Mouse (Mus musculus) small intestine, adult 2 months (tissue): Measurements from ENCODE around the gene Plin2. TPM values are rescaled to one million over a fixed set of nuclear protein-coding genes. Genes with fewer than 3 reads are reported as not detected.
"Not testable (repeated sequence)": the region's sequence is repeated elsewhere in the genome, so short reads cannot be mapped to it uniquely, and the experiment has no call there.

Experiments
- H3K27ac ChIP-seq: fragments of 200-500 bp; 2 replicates; pipeline ENCODE4 v1.5.1; 2012; ENCODE audit warnings: low read depth, low read length, control low read depth, inconsistent platforms; ENCODE audit not compliant: insufficient read depth
- H3K27me3 ChIP-seq: fragments of 200-500 bp; 2 replicates; pipeline ENCODE4 v1.6.1; 2012; ENCODE audit warnings: mild to moderate bottlenecking, moderate library complexity, low read length, inconsistent platforms; ENCODE audit not compliant: control insufficient read depth, insufficient read depth
- H3K36me3 ChIP-seq: fragments of 200-500 bp; 2 replicates; pipeline ENCODE4 v1.6.1; 2012; ENCODE audit warnings: mild to moderate bottlenecking, low read length, control low read depth, inconsistent platforms; ENCODE audit not compliant: control insufficient read depth, insufficient read depth
- H3K4me1 ChIP-seq: fragments of 200-500 bp; 2 replicates; pipeline ENCODE4 v1.6.1; 2012; ENCODE audit warnings: low read length, inconsistent platforms, mixed read lengths; ENCODE audit not compliant: control insufficient read depth, insufficient read depth, insufficient read length
- H3K4me3 ChIP-seq: fragments of 200-500 bp; 2 replicates; pipeline ENCODE4 v1.5.1; 2012; ENCODE audit warnings: low read depth, mild to moderate bottlenecking, control low read depth, inconsistent platforms, low read length, moderate library complexity
- CTCF ChIP-seq: fragments of 200-500 bp; IDR thresholded peaks from 2 replicates; pipeline ENCODE4 v1.5.1; 2012; ENCODE audit warnings: low read depth, mild to moderate bottlenecking, control low read depth, inconsistent platforms, low read length, moderate library complexity, mixed read lengths; ENCODE audit not compliant: insufficient replicate concordance, insufficient read length; ENCODE audit errors: extremely low read depth
- POLR2A ChIP-seq: fragments of 200-500 bp; IDR thresholded peaks from 2 replicates; pipeline ENCODE4 v1.6.1; 2012; ENCODE audit warnings: low read depth, mild to moderate bottlenecking, control low read depth, inconsistent platforms, low read length, moderate library complexity
- WGBS: fragments of 180-500 bp; shearing (Covaris S2); methylation state at CpG from one replicate; pipeline ENCODE4 v1.1.7; 2018; 5-methylcytosine and 5-hydroxymethylcytosine counted together
- polyA plus RNA-seq: library from polyadenylated mRNA; depleted of rRNA; stranded (reverse); fragments of >200 nt; gene quantifications from 2 replicates; pipeline ENCODE4 v1.2.3, GENCODE M21; 2012

Gene Plin2
- polyA plus RNA-seq, 1 experiment: 119 TPM

- 73% methylated on average over 2 of the region's 2 CpGs for WGBS
- H3K27ac ChIP-seq: no peak overlapping the region
These were observed 12.0 kb upstream of the Plin2 start for GRCm38 (mm10) chr4:86681846-86682245.

GRCm38 (mm10) chr4:86681421-86681820 lies 11.6 kb upstream of the Plin2 start:
- WGBS: 79% methylated on average over 3 of the region's 3 CpGs
- Histone ChIP-seq H3K27ac (no peak overlapping the region), H3K27me3 (no peaks in the 10 kb centered on the region), H3K36me3 (no peaks in the 10 kb centered on the region), H3K4me1 (peaks cover 10% of the 10 kb centered on the region), H3K4me3 (no peak overlapping the region)
- no peak for TF ChIP-seq CTCF
- no peak for TF ChIP-seq POLR2A

More at GRCm38 (mm10) chr4:86681846-86682245, 12.0 kb upstream of the Plin2 start:
- Histone ChIP-seq H3K27me3 (no peaks in the 10 kb centered on the region), H3K4me3 (no peak overlapping the region), H3K4me1 (peaks cover 11% of the 10 kb centered on the region), H3K36me3 (no peaks in the 10 kb centered on the region)
- TF ChIP-seq POLR2A (no peak), CTCF (no peak)

- Histone ChIP-seq H3K4me3 (no peak overlapping the region), H3K36me3 (no peaks in the 10 kb centered on the region), H3K27me3 (no peaks in the 10 kb centered on the region), H3K27ac (no peak overlapping the region), H3K4me1 (no peaks in the 10 kb centered on the region)
- TF ChIP-seq POLR2A (no peak), CTCF (no peak)
- WGBS: 83% methylated on average over 2 of the region's 2 CpGs
These were observed 9.8 kb upstream of the Plin2 start for GRCm38 (mm10) chr4:86679686-86680085.

GRCm38 (mm10) chr4:86676756-86677155 lies 6.9 kb upstream of the Plin2 start:
- no peak overlapping the region for H3K27ac ChIP-seq
- H3K4me1 ChIP-seq: peaks cover 6% of the 10 kb centered on the region; the same call in 1 of the 2 replicates

GRCm38 (mm10) chr4:86674739-86675138 lies 4.9 kb upstream of the Plin2 start:
- H3K27ac ChIP-seq, H3K36me3 ChIP-seq, H3K4me3 ChIP-seq: not testable (repeated sequence)

More at GRCm38 (mm10) chr4:86676756-86677155, 6.9 kb upstream of the Plin2 start:
- Histone ChIP-seq H3K4me3 (no peak overlapping the region), H3K27me3 (no peaks in the 10 kb centered on the region), H3K36me3 (no peaks in the 10 kb centered on the region)
- TF ChIP-seq POLR2A (no peak), CTCF (no peak)

GRCm38 (mm10) chr4:86674150-86674549 lies 4.3 kb upstream of the Plin2 start:
- not testable (repeated sequence) for H3K36me3 ChIP-seq, H3K4me3 ChIP-seq, H3K27ac ChIP-seq, H3K27me3 ChIP-seq
- H3K4me1 ChIP-seq: peaks cover 14% of the 10 kb centered on the region; the same call in 1 of the 2 replicates

More at GRCm38 (mm10) chr4:86674739-86675138, 4.9 kb upstream of the Plin2 start:
- H3K4me1 ChIP-seq: peaks cover 14% of the 10 kb centered on the region; the same call in 1 of the 2 replicates
- not testable (repeated sequence) for H3K27me3 ChIP-seq

- H3K27ac ChIP-seq: no peak overlapping the region
These were observed 2.6 kb upstream of the Plin2 start for GRCm38 (mm10) chr4:86672450-86672849.

GRCm38 (mm10) chr4:86671803-86672202 lies 1.9 kb upstream of the Plin2 start:
- Histone ChIP-seq H3K4me3 (no peak overlapping the region), H3K4me1 (peaks cover 21% of the 10 kb centered on the region; the same call in 1 of the 2 replicates), H3K27ac (no peak overlapping the region), H3K36me3 (peaks cover 7% of the 10 kb centered on the region), H3K27me3 (no peaks in the 10 kb centered on the region)
- no peak for TF ChIP-seq POLR2A
- no peak for TF ChIP-seq CTCF
- 38% methylated on average over 3 of the region's 3 CpGs for WGBS

More at GRCm38 (mm10) chr4:86672450-86672849, 2.6 kb upstream of the Plin2 start:
- TF ChIP-seq POLR2A (no peak), CTCF (no peak)
- Histone ChIP-seq H3K4me3 (no peak overlapping the region), H3K27me3 (no peaks in the 10 kb centered on the region), H3K4me1 (peaks cover 21% of the 10 kb centered on the region; the same call in 1 of the 2 replicates), H3K36me3 (peaks cover 7% of the 10 kb centered on the region)
- 42% methylated on average over 7 of the region's 7 CpGs for WGBS
